Mouse (Mus musculus) testis, postnatal 10 days (tissue): ENCODE measurements around the gene Elof1.

Source experiments
- DNase-seq: peaks from one replicate; pipeline ENCODE4 v3.0.0; 2021; ENCODE audit warnings: low spot score

The Elof1 gene

GRCm38 (mm10) chr9:22136765-22137547, 20.0 kb upstream of the Elof1 start:
- DNase-seq = no peak

DNA sequence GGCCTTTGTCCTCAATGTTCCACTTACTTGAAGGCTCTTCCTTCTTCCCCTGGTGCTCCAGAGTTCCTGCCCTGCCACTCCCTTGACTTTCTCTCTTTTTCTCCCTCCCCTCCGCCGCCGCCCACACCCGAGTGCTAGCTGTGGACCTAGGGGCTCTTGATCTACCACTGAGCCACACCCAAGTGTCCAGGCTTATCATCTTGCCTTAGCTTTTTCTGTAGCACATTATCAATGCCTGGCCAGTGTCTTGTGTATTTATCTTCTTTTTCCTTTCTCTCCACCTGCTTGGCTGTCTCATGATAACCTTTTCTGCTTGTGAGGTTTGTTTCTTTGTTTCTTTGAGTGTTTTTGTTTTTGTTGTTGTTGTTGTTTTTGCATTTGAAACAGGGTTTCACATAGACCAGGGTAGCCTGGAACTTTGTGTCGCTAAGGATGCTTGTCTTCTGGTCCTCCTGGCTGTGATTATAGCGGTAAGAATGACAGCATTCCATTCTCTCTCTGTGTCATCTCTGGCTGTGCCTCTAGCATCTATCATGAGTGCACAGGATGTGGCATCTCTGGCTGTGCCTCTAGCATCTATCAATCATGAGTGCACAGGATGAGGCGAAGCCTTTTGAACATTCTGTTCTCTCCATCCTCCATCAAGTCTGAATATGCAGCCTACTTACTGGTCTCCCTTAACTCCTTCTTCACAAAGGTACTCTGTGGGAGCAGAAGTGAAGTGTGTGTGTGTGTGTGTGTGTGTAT, 18.8 kb upstream of the Elof1 start, which contains the start of gene Acp5:
Acp5 (minus strand) TSS at position 68 of the 747 bp plus-strand sequence.
- DNase-seq = no peak

DNA sequence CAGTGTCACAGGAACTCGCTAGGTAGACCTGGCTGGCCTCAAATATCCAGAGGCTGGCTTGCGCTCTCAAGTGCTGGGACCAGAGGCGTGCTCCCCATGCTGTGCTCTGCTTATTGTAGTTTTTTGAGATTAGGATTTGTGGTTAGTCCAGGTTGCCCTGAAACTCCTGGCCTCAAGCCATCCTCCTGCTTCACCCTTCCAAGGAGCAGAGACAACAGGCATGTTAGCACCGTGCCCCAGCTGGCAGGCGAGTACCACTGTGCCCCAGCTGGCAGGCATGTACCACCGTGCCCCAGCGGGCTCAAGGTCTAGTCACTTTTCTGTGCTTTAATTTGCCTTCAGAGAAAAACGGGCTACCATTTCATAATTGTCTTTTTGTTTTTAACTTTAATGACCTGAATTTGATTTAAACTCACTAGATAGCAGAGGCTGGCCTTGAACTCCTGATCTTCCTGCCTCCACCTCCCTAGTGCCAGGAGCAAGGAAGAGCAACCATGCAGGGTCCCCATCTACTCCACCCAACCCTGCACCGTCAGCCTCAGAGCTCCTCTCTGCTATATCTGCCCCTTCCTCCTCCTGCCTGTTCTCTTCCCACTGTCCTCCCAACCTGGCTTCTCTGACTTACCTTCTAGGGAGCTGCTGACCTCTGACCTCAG, 18.1 kb upstream of the Elof1 start:
- no peak for DNase-seq

DNA sequence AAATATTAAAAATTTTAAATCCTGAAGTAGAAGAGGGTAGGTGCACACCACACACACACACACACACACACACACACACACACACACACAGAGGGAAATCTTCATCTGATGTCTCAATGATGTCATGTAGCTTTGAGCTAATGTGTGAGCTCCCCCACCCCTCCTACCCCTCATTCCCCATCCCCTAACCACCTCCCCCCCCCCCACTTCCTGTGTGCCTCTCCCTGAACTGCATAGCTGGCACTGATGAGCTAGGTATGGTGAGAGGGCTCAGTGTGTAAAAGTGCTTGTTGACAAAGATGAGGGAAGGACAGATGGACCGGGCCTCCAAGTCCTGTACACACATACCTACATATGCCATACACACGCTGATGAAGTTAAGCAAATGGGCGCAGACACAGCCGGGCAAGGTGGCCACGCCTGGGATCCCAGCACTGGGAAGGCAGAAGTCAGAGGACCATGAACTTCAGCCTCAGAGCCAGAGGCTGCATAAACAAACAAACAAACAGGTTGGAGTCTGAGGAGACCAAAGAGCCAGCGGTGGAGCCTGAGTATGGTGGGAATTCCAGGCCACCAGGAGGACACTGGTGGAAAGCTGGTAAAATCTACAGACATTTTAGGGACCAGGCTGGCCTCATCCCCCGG, 17.4 kb upstream of the Elof1 start:
- no peak for DNase-seq

- DNase-seq = no peak
Observed at GRCm38 (mm10) chr9:22132220-22132619, 15.2 kb upstream of the Elof1 start.

GRCm38 (mm10) chr9:22131226-22131981, 14.4 kb upstream of the Elof1 start:
- no peak for DNase-seq

DNA sequence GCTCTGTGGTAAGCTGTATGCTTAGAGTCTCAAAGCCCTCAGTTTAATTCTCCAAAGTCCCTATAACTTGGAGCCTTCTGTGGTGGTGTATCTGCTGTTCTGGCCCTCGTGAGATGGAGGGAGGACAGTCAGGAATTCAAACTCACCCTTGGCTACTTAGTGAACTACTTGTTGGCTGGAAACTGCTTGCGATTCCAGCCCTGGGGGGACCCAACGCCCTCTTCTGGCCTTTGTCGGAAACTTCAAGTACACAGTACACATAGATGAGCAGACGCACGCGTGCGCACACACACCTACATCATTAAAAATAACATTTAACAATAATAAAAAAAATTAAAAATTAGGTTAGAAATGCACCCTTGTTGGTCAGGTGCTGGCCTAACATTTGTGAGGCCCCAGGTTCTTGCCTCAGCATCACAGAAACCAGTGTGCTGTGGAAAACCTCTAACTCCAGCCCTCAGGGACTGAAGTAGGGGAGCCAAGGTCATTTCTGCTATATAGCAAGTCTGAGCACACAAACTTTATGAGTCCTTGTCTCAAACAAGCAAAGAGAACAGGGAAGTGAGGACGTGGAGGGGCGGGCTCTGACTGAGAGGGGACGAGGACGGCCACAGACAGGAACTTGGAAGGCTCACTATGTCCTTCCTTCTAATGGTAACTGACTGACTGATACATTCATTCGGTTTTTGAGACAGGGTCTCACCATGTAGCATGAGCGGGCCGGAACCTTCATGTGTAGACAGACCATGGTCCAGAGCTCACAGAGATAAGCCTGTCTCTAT, 8.5 kb upstream of the Elof1 start:
- no peak for DNase-seq

DNA sequence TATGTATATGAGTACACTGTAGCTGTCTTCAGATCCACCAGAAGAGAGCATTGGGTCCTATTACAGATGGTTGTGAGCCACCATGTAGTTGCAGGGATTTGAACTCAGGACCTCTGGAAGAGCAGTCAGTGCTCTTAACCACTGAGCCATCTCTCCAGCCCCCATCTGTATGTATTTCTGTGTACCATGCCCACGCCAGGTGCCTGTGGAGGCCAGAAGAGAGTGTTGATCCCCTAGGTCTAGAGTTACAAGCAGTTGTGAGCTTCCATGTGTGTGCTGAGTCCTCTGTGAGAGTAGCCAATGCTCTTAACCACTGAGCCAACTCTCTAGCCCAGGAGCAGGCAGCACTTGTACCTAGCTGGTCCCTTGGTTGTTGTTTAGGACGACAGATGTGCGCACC, 7.2 kb upstream of the Elof1 start:
- no peak for DNase-seq

DNA sequence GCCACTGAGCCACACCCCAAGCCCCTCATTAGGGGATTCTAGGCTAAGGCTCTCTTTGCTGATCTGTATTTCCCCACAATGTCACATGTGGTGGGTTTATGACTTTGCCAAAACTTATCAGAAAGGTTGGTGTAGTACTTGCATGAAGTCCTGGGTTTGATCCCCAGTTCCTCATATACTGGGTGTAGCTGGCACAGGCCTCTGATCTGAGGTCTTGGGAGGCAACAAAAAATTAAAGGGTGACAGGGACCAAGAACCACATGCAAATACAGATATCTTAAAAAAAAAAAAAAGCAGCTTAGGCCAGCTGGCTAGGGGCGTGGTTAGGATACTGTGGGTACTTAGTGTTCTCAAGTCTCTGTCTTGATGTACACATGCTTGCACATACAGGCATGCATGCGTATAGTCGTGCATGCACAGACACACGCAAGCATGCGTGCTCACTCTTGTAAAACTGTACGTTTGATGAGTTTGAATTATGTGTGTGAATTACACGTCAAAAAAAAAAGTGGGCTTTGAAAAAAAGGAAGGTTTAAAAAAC, 6.2 kb upstream of the Elof1 start:
- DNase-seq = no peak

GRCm38 (mm10) chr9:22122005-22122404, 5.0 kb upstream of the Elof1 start:
- DNase-seq = no peak

GRCm38 (mm10) chr9:22121545-22121944, 4.6 kb upstream of the Elof1 start:
- no peak for DNase-seq

- no peak for DNase-seq
Observed at GRCm38 (mm10) chr9:22119543-22119942, 2.6 kb upstream of the Elof1 start.

- peak; percentile 68 for DNase-seq
Observed at GRCm38 (mm10) chr9:22117754-22118456, 933 bp upstream of the Elof1 start.

- no peak for DNase-seq
Observed at GRCm38 (mm10) chr9:22116086-22116485, 886 bp downstream of the Elof1 start.

DNA sequence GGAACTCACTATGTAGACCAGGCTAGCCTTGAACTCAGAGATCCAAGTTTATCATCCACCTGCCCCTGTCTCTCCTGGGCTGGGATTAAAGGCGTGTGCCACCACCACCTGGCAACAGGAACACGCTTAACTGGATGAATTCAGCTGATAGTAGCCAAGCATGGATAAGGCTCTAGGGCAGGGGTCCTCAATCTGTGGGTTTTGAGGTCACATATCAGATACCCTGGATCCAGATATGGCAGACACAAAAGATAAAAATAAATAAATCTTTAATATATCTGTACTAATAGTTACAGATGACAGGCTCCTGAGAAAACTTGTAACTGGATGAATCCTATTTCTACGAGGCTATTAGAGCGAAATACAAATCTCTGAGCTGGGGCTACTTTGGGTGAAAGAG, 1.3 kb downstream of the Elof1 start:
- no peak for DNase-seq

GRCm38 (mm10) chr9:22108194-22108593, 8.8 kb downstream of the Elof1 start:
- no peak for DNase-seq

- peak; percentile 54 for DNase-seq
Observed at GRCm38 (mm10) chr9:22099922-22100321, 17.1 kb downstream of the Elof1 start.

DNA sequence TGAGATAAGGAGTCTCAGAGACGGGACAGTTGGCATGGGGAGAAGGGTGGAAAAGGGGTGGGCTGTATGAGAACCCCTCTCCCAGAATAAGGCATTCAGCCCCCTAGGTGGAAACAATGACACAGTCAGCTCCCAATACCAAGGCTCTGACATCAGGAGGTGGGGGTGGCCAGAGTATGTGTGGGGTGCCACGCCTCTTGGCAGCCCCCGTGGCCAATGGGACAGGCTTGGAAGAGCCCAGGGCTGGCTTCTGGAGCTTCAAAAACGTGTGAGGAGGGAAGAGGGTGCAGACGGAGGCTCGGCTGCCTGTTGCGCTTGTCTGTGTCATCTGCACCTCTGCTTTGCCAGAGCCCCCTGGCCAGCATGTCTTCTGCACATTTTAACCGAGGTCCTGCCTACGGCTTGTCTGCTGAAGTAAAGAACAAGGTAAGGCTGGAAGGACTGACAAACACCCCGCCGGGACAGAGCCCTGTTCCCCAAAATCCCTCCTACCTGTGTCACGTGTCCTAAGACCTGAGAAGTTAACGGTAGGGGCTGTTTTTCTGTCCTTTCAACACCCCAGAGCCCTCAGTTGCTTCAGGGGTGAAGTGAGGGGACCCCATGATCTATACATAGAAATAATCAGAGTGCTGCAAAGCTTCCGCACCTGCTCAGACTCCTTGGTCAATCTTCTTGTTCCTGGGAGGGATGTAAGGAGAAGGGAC, 17.8 kb downstream of the Elof1 start, which contains the start of gene Cnn1:
Cnn1 (plus strand) TSS at position 224 of the 704 bp plus-strand sequence.
- peak; percentile 57 for DNase-seq

- peak; percentile 89 for DNase-seq
Observed at GRCm38 (mm10) chr9:22095854-22096307, 21.1 kb downstream of the Elof1 start.
